Mouse (Mus musculus) stomach, embryonic 16.5 days (tissue): ENCODE results near the gene E2f6. TPM values are rescaled to one million over a fixed set of nuclear protein-coding genes. Genes with fewer than 3 reads are reported as not detected.

Experiments used
- ATAC-seq: fragments of 200-750 bp; cut with Nextera tagmentation; 2 replicates; pipeline ENCODE4 v1.8.0; 2017; ENCODE audit warnings: moderate number of reproducible peaks, moderate TSS enrichment; ENCODE audit not compliant: insufficient read depth, low FRiP score
- H3K27ac ChIP-seq: fragments of 300-500 bp; sonication (generic); 2 replicates; pipeline ENCODE4 v1.5.1; 2014; ENCODE audit warnings: low read length
- H3K27me3 ChIP-seq: fragments of 300-500 bp; sonication (generic); 2 replicates; pipeline ENCODE4 v1.6.1; 2014; ENCODE audit warnings: low read length, control low read depth, mixed read lengths; ENCODE audit not compliant: control insufficient read depth, insufficient read depth
- H3K36me3 ChIP-seq: fragments of 300-500 bp; sonication (generic); 2 replicates; pipeline ENCODE4 v1.6.1; 2014; ENCODE audit warnings: low read length; ENCODE audit not compliant: control insufficient read depth, insufficient read depth
- H3K4me1 ChIP-seq: fragments of 300-500 bp; sonication (generic); 2 replicates; pipeline ENCODE4 v1.6.1; 2014; ENCODE audit warnings: low read length, control low read depth, mixed read lengths; ENCODE audit not compliant: control insufficient read depth, insufficient read depth
- H3K4me2 ChIP-seq: fragments of 300-500 bp; sonication (generic); 2 replicates; pipeline ENCODE4 v1.6.1; 2014; ENCODE audit warnings: low read depth, low read length, mixed read lengths
- H3K4me3 ChIP-seq: fragments of 300-500 bp; sonication (generic); replicated peaks from 2 replicates; pipeline ENCODE4 v1.5.1; 2014; ENCODE audit warnings: mild to moderate bottlenecking, low read length
- H3K9ac ChIP-seq: fragments of 300-500 bp; sonication (generic); 2 replicates; pipeline ENCODE4 v1.6.1; 2014; ENCODE audit warnings: low read length
- H3K9me3 ChIP-seq: fragments of 300-500 bp; sonication (generic); replicated peaks from 2 replicates; pipeline ENCODE4 v1.6.1; 2016; ENCODE audit warnings: low read length, control low read depth; ENCODE audit not compliant: control insufficient read depth
- WGBS: fragments of 180-500 bp; shearing (Covaris S2); extraction: QIAGEN DNeasy Blood & Tissue Kit; methylation state at CpG from one replicate; pipeline ENCODE4 v1.1.7; 2014; 5-methylcytosine and 5-hydroxymethylcytosine counted together
- polyA plus RNA-seq: library from polyadenylated mRNA; unstranded; fragments of >200 nt; fragmentation: Nextera tagmentation; extraction: Ambion mirVana; gene quantifications from 2 replicates; pipeline ENCODE4 v1.2.1, GENCODE M21; 2015

The E2f6 gene
- polyA plus RNA-seq, 1 experiment from 2014 or later, result 27.9 TPM

DNA sequence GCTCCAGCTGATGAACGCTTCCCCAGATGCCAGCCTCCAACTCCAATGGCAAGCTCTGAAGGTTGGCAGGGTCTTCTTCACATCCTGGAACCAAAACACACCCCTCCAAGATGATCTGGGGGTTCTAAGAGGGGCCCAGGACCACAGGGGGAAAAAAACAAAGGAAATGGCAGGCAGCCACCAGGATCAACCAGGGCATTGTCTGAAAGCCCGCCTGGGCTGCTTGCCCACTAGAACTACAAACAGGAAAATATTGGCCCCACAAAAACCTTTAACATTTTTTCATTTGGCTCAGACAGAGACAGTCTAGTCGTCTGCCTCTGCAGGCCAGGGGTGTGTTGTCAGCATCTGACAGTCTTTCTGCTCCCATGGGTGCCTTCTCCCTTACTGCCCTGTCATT lies 35.4 kb upstream of the E2f6 start:
- no peak overlapping the region for H3K27ac ChIP-seq
- no peaks in the 10 kb centered on the region for H3K9me3 ChIP-seq
- no peak overlapping the region for H3K4me2 ChIP-seq
- ATAC-seq, result no peak
- H3K4me3 ChIP-seq, result no peak overlapping the region
- H3K9ac ChIP-seq, result no peak overlapping the region
- 74% methylated on average over 3 of the region's 3 CpGs for whole genome bisulfite sequencing
- H3K36me3 ChIP-seq, result no peaks in the 10 kb centered on the region
- H3K4me1 ChIP-seq, result no peaks in the 10 kb centered on the region
- no peaks in the 10 kb centered on the region for H3K27me3 ChIP-seq

DNA sequence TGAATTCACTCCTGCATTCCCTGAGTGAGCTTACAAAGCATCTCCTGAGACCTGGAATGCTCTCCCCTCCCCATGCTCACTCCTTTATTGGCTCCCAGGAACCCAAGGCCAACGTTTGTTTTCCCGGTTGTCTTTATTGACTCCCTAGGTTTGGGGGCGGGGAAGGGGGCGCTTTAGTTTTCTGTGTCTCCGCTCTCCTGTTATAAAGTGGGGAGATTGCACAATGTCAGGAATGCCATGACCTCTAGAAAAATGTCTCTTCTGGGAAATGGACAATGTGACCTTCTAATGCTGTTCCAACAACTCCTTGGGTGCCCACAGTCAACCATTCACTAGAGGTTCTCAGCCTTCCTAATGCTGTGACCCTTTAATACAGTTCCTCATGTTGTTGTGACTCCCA lies 32.2 kb upstream of the E2f6 start:
- Histone ChIP-seq H3K4me2 (no peak overlapping the region), H3K27me3 (no peaks in the 10 kb centered on the region), H3K36me3 (no peaks in the 10 kb centered on the region), H3K9me3 (no peaks in the 10 kb centered on the region), H3K9ac (no peak overlapping the region), H3K4me1 (no peaks in the 10 kb centered on the region), H3K27ac (no peak overlapping the region), H3K4me3 (no peak overlapping the region)
- WGBS, result 64% methylated on average over 5 of the region's 5 CpGs
- no peak for ATAC-seq

DNA sequence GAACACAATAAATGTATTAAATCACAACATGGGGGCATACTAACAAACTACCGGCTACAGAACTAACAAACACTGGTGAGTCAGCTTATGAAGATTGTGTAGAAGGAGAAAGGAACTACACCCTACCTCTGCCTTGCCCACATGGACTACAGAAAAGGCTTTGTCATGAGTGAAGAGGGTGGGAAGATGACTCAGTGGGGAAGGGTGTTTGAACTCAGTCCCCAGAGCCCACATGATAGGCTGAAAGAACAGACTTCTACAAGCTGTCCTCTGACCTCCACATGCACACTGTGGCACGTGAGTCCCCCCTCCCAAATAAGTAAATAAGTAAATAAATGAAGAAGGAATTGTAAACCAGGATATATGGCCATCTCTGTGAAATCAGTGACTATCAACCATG lies 31.6 kb upstream of the E2f6 start:
- Histone ChIP-seq H3K9me3 (no peaks in the 10 kb centered on the region), H3K27ac (no peak overlapping the region), H3K27me3 (no peaks in the 10 kb centered on the region), H3K9ac (no peak overlapping the region), H3K4me3 (no peak overlapping the region), H3K4me2 (no peak overlapping the region), H3K36me3 (no peaks in the 10 kb centered on the region), H3K4me1 (no peaks in the 10 kb centered on the region)
- WGBS, result 65% methylated on average over 2 of the region's 2 CpGs
- no peak for ATAC-seq

DNA sequence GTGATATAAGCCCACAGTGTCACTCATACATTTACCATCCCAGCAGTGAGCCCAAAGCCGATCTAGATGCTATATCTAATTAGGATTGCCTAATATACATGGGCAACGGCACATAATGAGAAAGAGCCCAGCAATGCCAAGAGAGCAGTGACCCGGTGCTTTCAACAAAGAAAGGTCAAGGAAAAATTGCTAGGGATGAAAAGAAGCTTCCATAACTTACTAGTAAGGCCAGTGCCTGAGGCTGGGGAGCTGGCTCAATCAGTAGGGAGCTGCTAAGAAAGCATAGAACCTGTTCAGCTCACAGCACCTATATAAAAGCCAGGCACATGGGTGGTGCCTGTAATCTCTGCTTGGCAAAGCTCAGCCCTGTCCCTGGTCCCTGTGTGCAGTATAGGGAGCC lies 30.4 kb upstream of the E2f6 start:
- 85% methylated on average over 3 of the region's 3 CpGs for WGBS
- Histone ChIP-seq H3K4me3 (no peak overlapping the region), H3K27ac (no peak overlapping the region), H3K4me2 (no peak overlapping the region), H3K27me3 (no peaks in the 10 kb centered on the region), H3K9me3 (no peaks in the 10 kb centered on the region), H3K36me3 (no peaks in the 10 kb centered on the region), H3K9ac (no peak overlapping the region), H3K4me1 (no peaks in the 10 kb centered on the region)
- ATAC-seq, result no peak

DNA sequence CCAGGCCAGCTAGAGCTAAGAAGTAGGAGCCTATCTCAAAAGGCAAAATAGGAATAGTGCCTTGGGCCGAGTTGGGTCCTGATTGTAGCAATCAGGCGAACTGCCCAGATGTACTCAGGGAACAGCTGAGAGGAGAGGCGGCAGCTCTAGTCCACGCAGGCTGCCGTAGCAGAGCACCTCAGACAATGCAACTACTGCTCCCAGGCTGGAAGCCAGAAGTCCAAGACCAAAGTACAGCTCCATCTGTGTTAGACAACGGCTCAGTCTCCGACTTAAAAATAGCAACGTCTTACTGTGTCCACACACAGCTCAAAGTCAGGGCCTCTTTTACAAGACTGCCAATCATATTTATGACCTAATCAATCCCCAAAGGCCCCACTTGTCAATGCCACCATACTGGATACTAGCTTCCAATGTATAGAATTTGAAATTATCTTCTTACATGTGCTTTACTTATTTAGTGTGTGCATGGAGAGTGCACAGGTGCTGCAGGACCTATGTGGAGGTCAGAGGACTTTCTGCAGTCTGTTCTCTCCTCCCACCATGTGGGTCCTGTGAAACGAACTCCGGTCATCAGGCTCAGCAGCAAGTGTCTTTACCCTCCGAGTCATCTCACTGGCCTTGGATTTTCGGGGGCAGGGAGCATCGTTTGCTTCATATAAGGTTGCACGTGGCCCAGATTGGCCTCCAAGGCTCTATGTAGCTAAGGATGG lies 29.6 kb upstream of the E2f6 start:
- Histone ChIP-seq H3K27me3 (no peaks in the 10 kb centered on the region), H3K4me1 (no peaks in the 10 kb centered on the region), H3K4me3 (no peak overlapping the region), H3K9ac (no peak overlapping the region), H3K36me3 (no peaks in the 10 kb centered on the region), H3K9me3 (no peaks in the 10 kb centered on the region), H3K4me2 (no peak overlapping the region), H3K27ac (no peak overlapping the region)
- 80% methylated on average over 14 of the region's 14 CpGs for WGBS
- ATAC-seq, result no peak; the same call in 1 of the 2 replicates

DNA sequence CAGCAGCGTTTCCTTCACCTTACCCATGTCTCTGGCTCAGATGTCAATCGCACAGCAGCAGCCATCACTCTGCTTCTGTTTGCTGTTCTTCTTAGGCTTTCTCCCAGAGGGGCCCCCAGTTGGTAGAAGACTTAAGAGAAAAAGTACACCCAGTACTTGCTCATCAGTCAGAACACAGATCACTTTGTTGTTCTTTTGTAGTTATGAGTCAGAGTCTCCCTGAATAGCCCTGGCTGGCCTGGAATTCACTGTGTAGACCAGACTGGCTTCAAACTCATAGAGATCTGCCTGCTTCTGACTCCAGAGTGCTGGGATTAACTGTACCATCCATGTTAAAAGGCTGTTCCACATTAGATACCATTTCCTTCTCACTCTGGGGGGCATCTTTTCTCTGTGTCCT lies 22.2 kb upstream of the E2f6 start:
- no peaks in the 10 kb centered on the region for H3K4me1 ChIP-seq
- H3K4me3 ChIP-seq, result no peak overlapping the region
- H3K9me3 ChIP-seq, result no peaks in the 10 kb centered on the region
- no peak overlapping the region for H3K27ac ChIP-seq
- ATAC-seq, result no peak
- H3K27me3 ChIP-seq, result no peaks in the 10 kb centered on the region
- no peak overlapping the region for H3K4me2 ChIP-seq
- H3K36me3 ChIP-seq, result no peaks in the 10 kb centered on the region
- WGBS, result 59% methylated on average over 2 of the region's 2 CpGs
- H3K9ac ChIP-seq, result no peak overlapping the region

DNA sequence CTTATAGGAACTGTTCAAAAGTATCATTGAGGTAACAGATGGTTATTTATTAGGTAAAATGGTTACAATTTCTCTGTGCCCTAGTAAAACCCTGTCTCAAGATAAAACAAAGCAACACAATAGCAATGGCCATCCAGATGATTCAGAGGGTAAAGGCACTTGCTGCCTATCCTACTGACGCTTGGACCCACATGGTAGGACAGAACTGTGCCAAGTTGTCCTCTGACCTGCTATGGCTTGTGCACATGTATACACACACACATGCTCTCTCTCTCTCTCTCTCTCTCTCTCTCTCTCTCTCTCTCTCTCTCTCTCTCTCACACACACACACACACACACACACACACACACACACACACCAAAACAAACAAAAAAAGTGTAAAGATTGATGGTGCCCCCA lies 21.6 kb upstream of the E2f6 start:
- ATAC-seq, result no peak
- Histone ChIP-seq H3K9ac (no peak overlapping the region), H3K9me3 (no peaks in the 10 kb centered on the region), H3K36me3 (no peaks in the 10 kb centered on the region), H3K4me1 (no peaks in the 10 kb centered on the region), H3K4me2 (no peak overlapping the region), H3K4me3 (no peak overlapping the region), H3K27ac (no peak overlapping the region), H3K27me3 (no peaks in the 10 kb centered on the region)
- 58% methylated on average over 1 of the region's 1 CpGs for WGBS

DNA sequence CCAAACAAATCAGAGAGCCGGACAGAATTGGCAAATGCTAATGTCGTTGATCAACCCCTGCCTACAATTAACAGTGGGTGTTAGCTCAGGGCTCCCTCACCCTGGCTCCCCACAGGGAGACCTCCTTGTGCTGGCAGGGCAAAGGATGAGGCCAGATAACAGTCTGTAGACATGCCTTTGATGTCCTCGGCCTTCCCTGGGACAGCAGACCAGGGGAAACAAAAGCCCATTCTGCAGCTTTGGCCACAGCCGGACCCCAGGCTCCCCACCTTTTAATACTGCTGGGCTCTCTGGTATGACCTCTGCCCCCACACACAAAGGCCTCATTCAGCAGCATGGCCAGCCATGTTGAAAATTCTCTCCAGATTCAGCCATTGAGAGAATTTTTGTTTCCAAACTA lies 21.0 kb upstream of the E2f6 start:
- H3K4me1 ChIP-seq, result no peaks in the 10 kb centered on the region
- H3K9me3 ChIP-seq, result no peaks in the 10 kb centered on the region
- WGBS, result 29% methylated on average over 4 of the region's 4 CpGs
- no peak overlapping the region for H3K4me2 ChIP-seq
- no peak overlapping the region for H3K27ac ChIP-seq
- no peaks in the 10 kb centered on the region for H3K27me3 ChIP-seq
- no peak overlapping the region for H3K4me3 ChIP-seq
- no peak overlapping the region for H3K9ac ChIP-seq
- H3K36me3 ChIP-seq, result no peaks in the 10 kb centered on the region
- no peak; the same call in 1 of the 2 replicates for ATAC-seq

DNA sequence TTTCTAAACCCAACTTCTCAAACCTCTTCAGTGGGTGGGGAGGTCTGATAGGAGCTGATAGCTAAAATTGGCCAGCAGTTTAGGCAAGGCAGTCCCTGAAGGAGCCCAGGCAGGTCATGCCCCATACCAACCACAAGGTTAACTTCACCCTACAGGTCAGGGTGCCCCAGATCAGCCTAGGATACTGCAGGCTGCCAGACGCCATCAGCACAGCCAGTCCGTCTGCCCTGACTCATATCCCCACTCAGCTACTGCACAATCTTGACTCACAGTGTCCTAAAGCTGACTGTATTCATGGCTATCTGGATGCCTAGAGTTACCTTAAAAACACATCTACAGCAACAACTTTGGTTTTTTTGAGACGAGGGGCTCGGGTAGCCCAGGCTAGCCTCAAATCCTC lies 20.3 kb upstream of the E2f6 start:
- 67% methylated on average over 4 of the region's 4 CpGs for WGBS
- no peak overlapping the region for H3K27ac ChIP-seq
- ATAC-seq, result no peak

More for the DNA sequence above, 20.3 kb upstream of the E2f6 start:
- Histone ChIP-seq H3K4me2 (no peak overlapping the region), H3K36me3 (no peaks in the 10 kb centered on the region), H3K4me3 (no peak overlapping the region), H3K27me3 (no peaks in the 10 kb centered on the region), H3K9ac (no peak overlapping the region), H3K9me3 (no peaks in the 10 kb centered on the region), H3K4me1 (no peaks in the 10 kb centered on the region)
